Mouse (Mus musculus): ENCODE measurements around the gene Parva.

Gene Parva

DNA sequence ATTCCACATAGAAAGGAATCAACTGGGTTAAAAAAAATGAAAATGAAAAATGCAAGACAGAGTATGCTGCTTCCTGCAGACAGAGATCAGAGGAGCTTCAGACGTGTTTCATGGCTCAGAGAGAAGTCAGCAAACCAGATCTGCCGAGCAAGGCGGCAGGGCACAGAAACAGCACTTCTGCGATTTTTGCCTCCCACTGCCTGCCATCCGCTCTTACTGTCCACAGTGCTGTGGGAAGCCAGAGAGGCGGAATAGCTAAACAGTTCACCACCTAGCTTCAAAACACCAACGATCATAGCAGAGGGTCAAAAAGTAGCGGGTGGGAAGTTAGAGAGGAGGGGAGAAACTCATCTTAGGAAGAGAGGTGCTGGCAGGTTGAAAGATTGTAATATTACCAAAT, 84.0 kb downstream of the Parva start:
- ATAC-seq (ENCODE audit: low TSS enrichment): peak; percentile 57; the same call in 1 of the 2 replicates

DNA sequence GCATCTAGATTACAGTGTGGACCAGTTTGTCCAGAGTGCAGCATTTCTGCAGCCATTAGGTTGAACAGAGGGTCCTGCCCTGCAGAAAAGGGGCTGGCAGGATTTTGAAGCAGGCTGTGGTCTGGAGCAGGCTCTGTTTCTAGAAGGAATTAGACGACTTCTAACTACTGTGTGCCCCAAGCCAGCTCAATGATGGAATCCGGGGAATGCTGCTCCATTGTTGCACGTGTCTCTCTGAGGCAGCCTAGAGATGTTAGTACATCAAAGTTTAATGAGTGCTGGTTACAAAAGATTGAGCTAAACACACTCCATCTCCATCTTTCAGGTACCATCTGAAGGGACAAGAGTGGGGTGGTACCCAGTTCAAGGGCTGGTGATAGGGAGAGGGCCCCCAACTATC, 85.0 kb downstream of the Parva start:
- no peak for ATAC-seq (ENCODE audit: low TSS enrichment)

DNA sequence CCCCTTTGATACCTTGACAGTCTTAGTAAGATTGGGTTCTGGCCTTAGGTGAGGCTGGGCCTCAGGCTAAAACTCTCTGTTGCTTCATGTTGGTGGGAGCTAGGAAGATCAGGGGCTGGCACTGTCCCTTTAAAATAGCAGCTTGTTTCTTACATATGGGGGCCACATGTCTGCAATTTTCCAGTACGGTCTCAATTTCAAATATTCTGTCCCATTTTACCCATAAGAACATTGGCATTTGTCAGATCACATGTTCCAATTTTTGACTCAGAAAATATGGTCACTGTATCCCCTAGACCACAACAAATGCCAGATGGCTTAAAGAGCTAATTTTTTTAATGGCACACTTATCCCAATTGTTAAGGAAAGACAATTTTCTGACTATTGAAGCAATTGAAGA, 85.6 kb downstream of the Parva start:
- no peak for ATAC-seq (ENCODE audit: low TSS enrichment)

DNA sequence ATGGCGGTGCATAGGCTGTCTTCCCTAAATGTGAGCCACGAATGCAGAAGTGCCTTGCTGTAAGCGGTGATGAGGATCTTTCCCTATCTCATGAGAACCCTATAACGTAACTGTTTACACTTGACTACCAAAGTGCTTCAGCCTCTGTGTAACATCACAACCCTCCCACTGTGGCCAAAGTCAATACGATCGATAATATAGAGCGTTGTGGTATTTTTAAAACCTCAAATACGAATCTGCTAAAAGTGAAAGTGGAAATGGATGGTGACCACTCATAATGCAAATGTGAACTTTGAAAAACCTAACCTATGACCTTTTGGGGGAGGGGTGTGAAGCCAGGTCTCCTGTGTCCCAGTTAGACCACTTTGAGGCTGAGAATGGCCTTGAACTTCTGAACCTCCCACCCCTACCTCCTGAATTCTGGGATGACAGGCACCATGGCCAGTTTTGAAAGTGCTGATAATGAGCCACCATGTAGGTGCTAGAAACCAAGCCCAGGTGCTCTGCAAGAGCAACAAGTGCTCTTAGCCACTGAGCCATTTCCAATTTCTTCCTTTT, 87.4 kb downstream of the Parva start:
- no peak for ATAC-seq (ENCODE audit: low TSS enrichment)

DNA sequence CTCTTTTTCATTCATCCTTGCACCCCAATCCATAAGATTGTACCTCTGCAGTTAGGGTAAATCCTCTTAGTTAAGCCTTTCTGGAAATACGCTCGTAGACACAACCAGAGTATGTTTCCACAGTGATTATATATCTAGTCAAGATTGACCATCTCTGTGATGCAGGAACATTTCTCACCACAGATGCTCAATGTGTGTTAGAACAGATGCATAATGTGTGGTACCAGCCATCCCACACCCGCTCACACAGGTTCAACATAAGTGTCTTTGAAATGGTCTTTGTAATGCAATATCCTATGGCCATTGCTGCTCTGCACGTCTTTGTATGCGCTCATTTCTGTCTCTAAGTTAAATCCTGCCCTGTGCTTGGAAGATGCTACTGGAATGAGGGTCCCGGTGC, 98.2 kb downstream of the Parva start:
- ATAC-seq (ENCODE audit: low TSS enrichment): peak; percentile 74

DNA sequence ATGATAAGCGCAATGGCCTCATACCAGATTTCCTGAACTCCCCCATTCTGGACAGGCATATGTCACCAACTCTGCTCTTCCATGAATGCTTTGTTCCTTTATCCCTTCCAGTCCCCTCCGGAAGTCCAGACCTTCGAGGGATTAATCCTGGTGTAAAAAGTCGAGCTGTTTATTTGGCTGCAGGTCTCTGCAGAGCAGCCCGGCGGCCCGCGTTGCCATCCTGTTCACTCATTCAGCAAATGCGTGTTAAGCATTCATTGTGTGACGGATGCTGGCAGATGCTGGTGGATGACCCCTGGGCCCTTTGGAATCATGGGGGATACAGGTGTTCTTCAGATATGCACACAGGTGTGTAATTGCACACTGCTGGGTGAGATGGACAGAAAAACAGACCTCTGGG, 98.9 kb downstream of the Parva start:
- ATAC-seq (ENCODE audit: low TSS enrichment): no peak

DNA sequence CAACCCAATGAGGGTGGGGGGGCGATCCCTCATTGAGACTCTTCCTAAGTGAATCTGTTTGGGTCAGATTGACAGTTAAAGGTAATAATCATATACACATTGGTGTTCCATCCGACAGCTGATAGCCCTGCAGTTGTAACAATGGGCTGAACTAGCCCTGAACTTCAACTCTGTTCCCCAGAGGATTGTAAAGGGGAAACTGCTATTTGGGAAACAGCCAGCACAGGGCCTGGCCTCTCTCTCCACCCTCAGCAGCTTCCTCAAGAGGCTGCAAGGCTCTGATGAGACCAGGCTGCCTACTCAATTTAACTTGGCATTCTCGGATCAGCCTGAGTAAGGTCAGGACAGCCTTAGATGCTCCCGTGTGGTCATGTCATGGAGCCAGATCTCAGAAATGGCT, 99.9 kb downstream of the Parva start:
- no peak for ATAC-seq (ENCODE audit: low TSS enrichment)

DNA sequence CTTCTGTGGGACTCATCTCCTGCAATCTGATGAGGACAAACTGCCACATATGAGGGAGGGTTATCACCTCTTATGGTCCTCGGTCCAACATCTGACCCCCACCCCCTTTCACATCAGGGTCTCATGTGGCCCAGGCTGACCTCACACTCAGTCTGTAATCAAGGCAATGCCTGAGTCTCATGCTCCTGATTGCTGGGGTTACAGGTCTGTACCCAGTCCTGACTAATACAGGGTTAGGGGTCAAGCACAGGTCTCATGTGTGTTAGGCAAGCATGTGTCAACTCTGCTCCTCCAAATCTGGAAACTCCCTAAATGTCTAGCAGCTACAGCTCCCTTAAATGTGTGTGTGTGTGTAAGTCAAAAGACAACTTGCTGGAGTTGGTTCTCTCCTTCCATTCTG, 100.8 kb downstream of the Parva start:
- ATAC-seq (ENCODE audit: low TSS enrichment): no peak

DNA sequence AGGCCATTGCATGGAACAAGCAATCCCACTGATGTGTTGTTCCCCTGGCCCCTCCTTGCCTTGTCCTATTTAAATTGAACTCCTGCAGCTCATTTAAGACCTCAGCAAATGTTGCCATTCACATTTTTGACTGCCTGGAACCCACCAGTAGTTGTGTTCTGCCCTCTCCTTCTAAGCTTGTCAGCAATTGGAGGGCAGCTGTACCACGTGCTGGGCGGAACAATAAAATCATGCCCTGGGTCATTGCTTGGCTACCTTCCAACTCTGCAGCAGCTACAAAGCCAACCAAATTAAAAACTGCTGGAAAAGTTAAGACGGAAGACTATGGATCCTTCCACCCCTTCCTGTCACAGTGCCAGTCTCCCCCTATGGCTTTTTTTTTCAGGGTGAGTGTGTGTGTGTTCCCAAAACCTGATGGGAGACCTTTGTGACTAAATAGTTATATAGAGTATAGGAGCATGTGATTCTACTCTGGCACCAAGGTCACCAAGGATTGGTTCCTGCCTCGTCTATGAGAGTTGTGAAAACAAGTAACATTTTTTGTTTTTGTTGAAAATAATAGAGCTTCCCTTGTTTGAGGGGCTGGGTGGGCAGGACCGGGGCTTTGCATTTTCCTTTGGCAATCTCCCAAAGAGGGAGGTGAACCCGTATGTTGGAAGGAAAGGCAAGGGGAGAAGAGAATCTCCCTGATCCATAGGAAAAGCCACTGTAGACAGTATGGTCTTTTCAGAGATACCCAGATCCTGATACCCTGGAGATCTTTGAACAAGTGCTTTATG, 101.5 kb downstream of the Parva start:
- no peak for ATAC-seq (ENCODE audit: low TSS enrichment)

DNA sequence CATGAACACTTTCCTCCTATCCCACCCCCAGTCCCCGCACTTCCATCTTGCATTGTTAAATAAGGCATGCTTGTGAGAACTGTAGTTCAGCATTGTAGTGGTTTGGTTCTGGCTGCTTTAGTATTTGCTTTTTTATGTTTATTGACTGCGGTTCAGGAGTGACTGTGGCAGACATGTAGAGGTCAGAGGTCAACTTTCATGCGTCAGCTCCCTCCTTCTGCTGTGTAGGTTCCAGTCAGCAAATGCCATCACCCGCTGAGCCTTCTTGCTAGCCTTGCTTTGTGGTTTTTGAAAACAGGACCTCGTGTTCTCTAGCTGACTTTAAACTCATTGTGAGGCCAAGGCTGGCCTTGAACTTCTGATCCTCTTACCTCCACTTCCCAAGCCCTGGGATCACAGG, 103.6 kb downstream of the Parva start:
- ATAC-seq (ENCODE audit: low TSS enrichment): no peak

DNA sequence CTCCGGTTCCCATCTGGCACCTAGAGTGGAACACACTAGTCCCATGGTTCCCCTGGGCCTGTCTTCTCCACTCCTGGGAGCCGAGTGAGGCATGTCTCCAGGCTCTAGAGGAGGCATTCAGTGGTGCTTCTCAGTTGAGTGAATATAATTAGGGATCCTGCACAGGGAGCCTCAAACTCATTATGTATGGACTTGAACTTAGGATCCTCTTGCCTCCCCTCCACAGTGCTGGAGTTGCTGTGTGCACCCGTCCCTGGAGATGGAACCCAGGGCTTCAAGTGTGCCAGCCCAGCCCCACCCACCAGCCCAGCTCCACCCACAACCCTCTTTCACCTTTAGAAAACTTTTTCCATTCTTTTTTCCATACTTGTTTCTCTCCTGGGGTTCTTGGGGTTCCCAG, 106.8 kb downstream of the Parva start:
- no peak for ATAC-seq (ENCODE audit: low TSS enrichment)

DNA sequence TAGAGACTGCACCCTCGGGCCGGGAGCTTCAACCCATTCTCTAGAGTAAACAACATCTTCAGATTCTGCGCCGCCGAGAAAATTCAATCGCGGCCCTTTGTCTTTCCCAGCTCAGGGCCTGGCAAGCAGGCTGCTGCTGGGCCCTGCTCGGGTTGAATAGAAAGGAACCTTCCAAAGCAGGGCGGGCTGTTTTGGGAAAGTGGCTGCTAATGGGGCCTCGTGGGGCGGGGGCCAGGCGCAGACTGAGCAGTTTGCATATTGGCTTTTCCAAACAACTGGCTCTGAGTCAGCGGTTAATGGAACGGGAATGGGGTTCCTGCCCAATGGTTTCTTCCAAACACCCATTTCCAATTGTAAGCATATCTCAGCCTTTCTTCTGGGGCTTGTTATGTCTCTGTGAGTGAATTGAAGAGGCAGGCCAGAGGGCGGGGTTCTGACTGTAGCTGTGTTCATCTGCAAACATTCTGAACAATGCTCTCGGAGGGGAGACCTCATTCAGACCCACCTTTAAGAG, 108.2 kb downstream of the Parva start:
- peak; percentile 72; the same call in 1 of the 2 replicates for ATAC-seq (ENCODE audit: low TSS enrichment)

DNA sequence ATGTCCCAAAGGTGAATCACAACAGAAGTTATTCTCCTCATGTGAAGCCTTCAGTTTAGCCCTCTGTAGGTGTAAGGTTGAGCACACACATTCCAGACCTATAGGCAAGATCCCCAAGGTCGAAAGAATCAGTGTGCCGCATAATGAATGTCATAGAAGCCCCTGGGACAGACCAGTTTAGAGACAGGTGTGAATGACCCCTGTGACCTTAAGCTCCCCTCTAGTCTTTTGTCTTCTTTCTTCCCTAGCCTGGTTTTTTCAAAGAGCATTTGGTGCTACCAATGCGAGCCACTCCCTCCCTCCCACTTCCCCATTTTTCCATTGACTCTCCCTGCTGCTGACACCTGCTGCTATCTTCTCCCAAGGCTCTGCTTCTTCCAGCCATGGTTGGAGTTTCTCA, 121.8 kb downstream of the Parva start:
- ATAC-seq (ENCODE audit: low TSS enrichment): no peak

DNA sequence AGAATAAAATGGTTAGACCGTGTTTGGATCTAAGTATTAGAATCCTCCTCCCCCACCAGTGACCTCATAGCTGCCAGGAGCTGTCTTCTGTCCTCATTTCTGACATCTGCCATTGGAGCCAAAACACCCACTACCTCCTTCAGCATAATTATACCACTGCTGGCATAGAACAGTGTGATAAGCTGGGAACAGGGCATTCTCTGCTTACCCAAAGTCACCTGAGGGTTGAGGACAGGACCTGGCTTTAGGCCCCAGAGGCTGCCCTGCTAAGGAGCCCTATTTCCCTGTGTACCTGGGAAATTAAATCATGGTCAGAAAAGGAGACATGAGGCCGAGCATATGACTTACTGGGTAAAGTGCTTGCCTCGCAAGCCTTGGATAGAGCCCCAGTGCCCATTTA, 134.2 kb downstream of the Parva start:
- no peak for ATAC-seq (ENCODE audit: low TSS enrichment)

DNA sequence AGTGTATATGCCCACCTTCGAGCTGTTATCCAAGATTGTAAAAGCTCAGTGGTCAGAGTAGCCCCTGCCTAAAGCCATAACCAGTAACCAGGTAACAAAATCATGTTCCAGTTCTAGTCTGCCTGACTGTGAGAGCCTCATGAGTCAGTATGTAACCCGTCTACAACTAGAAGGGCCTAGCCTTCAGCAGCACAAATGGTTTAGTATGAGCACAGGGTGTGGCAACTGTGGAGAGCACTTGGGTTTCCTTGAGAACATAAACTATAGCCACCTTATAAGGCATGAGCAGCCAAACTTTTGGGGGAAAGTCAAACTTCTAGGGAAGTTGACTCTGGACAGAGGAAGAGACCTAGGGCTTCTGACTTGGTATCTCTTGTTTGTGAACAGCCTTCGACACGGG, 139.7 kb downstream of the Parva start:
- ATAC-seq (ENCODE audit: low TSS enrichment): no peak

DNA sequence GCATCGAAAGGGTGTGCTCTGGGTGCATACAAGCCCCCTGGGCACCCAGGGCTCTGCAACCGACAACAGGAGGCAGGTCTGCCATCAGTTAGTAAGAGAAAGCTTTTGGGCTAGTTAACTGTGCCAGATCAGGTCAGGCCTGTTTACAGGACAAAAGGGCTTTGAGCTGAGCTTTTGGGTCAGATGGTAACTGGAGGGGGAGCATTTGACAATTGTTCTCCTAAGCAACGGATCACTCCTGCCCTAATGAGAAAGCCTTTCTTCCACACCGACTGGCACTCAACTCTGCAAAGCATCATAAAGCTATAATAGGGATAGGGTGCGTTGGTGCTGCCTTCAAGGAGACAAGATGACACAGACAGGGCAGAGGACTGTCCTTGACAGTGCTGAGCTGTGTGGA, 141.7 kb downstream of the Parva start:
- no peak for ATAC-seq (ENCODE audit: low TSS enrichment)

DNA sequence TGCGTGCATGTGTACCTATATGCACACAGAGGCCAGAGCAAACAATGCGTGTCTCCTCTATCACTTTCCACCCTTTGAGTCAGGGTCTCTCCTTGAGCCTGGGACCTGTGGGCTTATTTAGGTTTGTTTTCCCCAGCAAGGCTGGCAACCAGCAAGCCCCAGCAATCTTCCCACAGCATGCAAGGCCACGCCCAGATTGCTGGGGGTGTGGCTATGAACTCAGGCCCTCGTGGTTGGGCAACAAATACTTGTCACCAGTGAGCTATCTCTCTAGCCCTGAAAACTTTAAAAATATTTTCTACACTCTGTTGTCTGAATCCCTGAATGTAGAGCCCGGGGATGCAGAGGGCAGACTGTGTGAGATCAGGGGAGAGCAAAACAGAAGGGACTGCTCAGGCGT, 154.3 kb downstream of the Parva start:
- ATAC-seq (ENCODE audit: low TSS enrichment): no peak

DNA sequence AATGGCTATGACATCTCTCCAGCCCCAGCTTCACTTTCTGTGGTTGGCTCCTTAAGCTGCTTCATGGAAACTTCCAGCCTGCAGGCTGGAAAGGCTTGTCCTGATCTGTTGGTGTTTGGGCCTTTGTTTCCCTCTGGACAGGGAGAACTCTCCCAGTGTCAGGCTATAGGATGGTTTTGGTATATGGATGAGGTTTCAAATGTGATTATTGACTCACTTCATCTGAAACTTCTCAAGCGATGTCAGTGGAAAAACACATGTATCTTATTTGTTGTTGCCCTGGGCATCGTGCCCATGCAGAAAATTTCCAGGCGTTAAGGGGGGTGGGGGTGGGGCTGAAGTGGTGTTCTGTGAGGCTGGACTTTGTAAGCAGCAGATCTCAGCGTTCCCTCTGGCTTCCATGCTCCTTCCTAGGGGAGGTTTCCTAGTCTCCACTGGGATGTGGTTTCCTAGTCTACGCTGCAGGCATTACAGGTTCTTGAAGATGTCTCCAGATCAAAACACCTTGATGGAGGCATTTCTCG, 155.6 kb downstream of the Parva start:
- ATAC-seq (ENCODE audit: low TSS enrichment): no peak

DNA sequence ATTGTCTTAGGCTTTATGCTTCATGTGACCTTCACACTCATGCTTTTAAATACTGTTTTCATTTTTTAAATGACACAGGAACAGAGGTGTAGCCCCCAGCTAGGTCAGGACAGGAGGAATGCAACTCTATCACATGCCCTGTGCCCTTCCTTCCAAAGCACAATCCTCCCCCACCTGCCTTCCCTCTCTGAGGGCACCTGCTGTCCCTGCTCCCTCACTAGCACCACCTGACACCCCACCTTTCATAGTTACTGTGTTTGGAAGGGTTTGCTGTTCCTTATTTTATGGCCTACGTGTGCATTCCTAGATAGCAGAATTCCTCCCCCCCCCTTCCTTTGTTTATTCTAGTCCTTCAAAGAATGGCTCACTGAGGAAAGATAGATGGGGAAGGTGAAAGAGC, 160.1 kb downstream of the Parva start:
- no peak for ATAC-seq (ENCODE audit: low TSS enrichment)

DNA sequence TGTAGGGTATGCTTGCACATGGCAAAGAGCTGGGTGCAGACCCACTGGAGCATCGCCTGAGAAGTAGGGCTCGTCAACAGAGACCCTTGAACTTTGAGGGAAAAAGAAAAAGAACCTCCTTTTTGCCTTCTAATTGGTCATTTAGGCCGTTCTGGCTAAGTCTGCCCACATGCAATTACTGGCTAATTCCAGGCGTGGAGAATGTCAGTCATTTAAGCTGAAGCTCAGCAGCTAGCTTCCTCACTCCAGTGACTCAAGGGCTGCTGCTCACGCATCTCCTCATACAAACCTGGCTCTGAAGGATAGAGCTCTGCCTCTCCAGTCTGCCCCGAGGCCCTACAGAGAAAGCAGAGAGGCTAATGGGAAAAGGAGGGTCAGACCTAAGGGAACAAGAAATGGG, 162.2 kb downstream of the Parva start:
- no peak for ATAC-seq (ENCODE audit: low TSS enrichment)

DNA sequence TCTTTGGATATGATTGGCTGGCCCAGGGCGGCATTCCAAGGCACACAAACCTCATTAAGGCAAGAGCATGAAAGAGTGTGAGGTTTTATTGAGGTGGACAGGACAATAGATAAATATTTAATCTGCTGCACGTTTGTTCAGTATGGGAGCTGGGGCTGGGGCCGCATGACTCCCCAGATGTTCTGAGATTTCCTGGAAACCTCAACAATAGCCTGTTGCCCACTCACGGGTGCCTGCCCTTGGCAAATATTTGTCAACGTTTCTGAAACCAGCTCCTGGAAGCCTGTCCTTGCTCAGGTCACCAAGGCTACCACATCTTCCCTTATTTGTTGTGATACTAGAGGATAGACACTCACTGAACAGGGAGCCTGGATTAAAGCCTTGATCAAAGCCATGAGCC, 166.3 kb downstream of the Parva start:
- no peak for ATAC-seq (ENCODE audit: low TSS enrichment)

DNA sequence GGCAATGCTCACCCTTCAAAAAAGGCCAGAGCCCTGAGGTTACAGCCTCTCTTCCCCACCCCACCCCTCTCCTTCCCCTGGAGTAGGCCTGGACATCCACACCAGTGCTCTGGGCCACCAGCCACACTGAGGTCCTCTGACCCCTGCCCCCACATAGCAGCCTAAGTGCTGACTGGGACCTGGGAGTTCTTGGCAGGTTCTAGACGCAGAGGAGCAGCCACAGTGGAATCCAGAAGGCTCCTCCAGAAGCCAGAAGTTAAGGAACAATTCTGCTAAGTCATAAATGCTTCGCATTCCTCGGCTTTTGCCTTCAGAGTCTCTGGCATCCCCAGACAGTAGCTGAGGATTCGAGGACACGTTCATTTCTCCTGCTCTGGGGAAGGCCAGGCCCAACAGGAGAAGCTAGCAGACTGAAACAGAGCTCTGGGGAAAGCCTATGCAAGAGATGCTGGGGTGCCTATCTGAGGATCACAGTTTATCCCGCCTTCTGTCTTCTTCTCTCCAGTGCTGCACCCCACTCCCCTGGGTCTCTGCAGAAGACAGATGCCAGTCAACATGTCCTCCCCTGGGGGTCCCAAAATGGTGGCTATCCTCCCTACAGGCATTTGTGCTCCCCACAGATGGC, 168.0 kb downstream of the Parva start:
- no peak for ATAC-seq (ENCODE audit: low TSS enrichment)

DNA sequence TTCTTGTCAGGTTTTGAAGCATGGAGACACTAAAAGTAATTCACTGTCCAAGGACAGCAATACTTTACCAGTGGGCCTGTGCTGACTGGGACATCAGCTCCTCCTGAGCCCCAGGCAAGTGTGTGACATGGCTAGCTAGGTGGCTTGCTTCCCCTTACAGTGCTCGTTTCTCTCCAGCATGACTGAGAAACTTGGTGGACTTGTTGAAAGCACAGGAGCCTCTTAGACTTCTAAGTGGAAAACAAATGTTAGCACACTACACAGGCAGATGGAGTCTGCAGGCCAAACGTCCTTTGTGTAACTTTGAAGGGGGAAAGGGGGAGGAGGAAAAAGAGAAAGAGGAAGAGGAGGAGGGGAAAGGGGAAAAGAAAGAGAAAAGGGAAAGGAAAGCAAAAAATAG, 172.3 kb downstream of the Parva start:
- ATAC-seq (ENCODE audit: low TSS enrichment): no peak
